Mouse (Mus musculus) intestine, embryonic 16.5 days (tissue): ENCODE results near the gene Triml1. TPM values are rescaled to one million over a fixed set of nuclear protein-coding genes. Genes with fewer than 3 reads are reported as not detected.

Source experiments
- ATAC-seq: fragments of 200-750 bp; cut with Nextera tagmentation; 2 replicates; pipeline ENCODE4 v1.8.0; 2017; ENCODE audit warnings: moderate TSS enrichment, moderate library complexity
- H3K27ac ChIP-seq: fragments of 300-500 bp; sonication (generic); 2 replicates; pipeline ENCODE4 v1.5.1; 2014; ENCODE audit warnings: mild to moderate bottlenecking, low read length
- H3K27me3 ChIP-seq: fragments of 300-500 bp; sonication (generic); replicated peaks from 2 replicates; pipeline ENCODE4 v1.6.1; 2014; ENCODE audit warnings: low read length, control low read depth, mixed read lengths; ENCODE audit not compliant: control insufficient read depth, insufficient read depth
- H3K36me3 ChIP-seq: fragments of 300-500 bp; sonication (generic); 2 replicates; pipeline ENCODE4 v1.6.1; 2014; ENCODE audit warnings: low read length, control low read depth; ENCODE audit not compliant: control insufficient read depth, insufficient read depth
- H3K4me1 ChIP-seq: fragments of 300-500 bp; sonication (generic); 2 replicates; pipeline ENCODE4 v1.6.1; 2014; ENCODE audit warnings: low read length, control low read depth, mixed read lengths; ENCODE audit not compliant: control insufficient read depth, insufficient read depth
- H3K4me2 ChIP-seq: fragments of 300-500 bp; sonication (generic); 2 replicates; pipeline ENCODE4 v1.6.1; 2014; ENCODE audit warnings: low read depth, low read length, control low read depth
- H3K4me3 ChIP-seq: fragments of 300-500 bp; sonication (generic); 2 replicates; pipeline ENCODE4 v1.5.1; 2014; ENCODE audit warnings: mild to moderate bottlenecking, low read length
- H3K9ac ChIP-seq: fragments of 300-500 bp; sonication (generic); 2 replicates; pipeline ENCODE4 v1.6.1; 2014; ENCODE audit warnings: low read depth, low read length
- H3K9me3 ChIP-seq: fragments of 300-500 bp; sonication (generic); 2 replicates; pipeline ENCODE4 v1.6.1; 2016; ENCODE audit warnings: low read length, control low read depth; ENCODE audit not compliant: control insufficient read depth
- WGBS: fragments of 180-500 bp; shearing (Covaris S2); extraction: QIAGEN DNeasy Blood & Tissue Kit; methylation state at CpG from one replicate; pipeline ENCODE4 v1.1.7; 2014; 5-methylcytosine and 5-hydroxymethylcytosine counted together
- polyA plus RNA-seq: library from polyadenylated mRNA; unstranded; fragments of >200 nt; fragmentation: Nextera tagmentation; extraction: Ambion mirVana; gene quantifications from 2 replicates; pipeline ENCODE4 v1.2.1, GENCODE M21; 2015

The Triml1 gene
- polyA plus RNA-seq, 1 experiment from 2014 or later, result not detected

GRCm38 (mm10) chr8:43163255-43163654, 22.0 kb upstream of the Triml1 start:
- H3K9ac ChIP-seq, result no peak overlapping the region
- H3K4me2 ChIP-seq, result no peak overlapping the region
- no peaks in the 10 kb centered on the region for H3K9me3 ChIP-seq
- no peak overlapping the region for H3K27ac ChIP-seq
- H3K4me1 ChIP-seq, result no peaks in the 10 kb centered on the region
- no peak for ATAC-seq
- H3K4me3 ChIP-seq, result no peak overlapping the region
- H3K36me3 ChIP-seq, result no peaks in the 10 kb centered on the region
- H3K27me3 ChIP-seq, result no peaks in the 10 kb centered on the region
- WGBS, result 85% methylated on average over 11 of the region's 11 CpGs

GRCm38 (mm10) chr8:43149307-43149706, 8.0 kb upstream of the Triml1 start:
- ATAC-seq, result no peak

GRCm38 (mm10) chr8:43111205-43111827, 30.0 kb downstream of the Triml1 start:
- no peaks in the 10 kb centered on the region for H3K27me3 ChIP-seq
- ATAC-seq, result no peak
- 76% methylated on average over 4 of the region's 4 CpGs for WGBS
- no peak overlapping the region for H3K4me3 ChIP-seq
- H3K27ac ChIP-seq, result no peak overlapping the region
- H3K36me3 ChIP-seq, result no peaks in the 10 kb centered on the region
- no peak overlapping the region for H3K4me2 ChIP-seq
- no peaks in the 10 kb centered on the region for H3K9me3 ChIP-seq
- H3K4me1 ChIP-seq, result no peaks in the 10 kb centered on the region
- no peak overlapping the region for H3K9ac ChIP-seq

More at GRCm38 (mm10) chr8:43149307-43149706, 8.0 kb upstream of the Triml1 start:
- no peaks in the 10 kb centered on the region for H3K27me3 ChIP-seq
- 86% methylated on average over 9 of the region's 9 CpGs for WGBS
- H3K36me3 ChIP-seq, result no peaks in the 10 kb centered on the region
- no peak overlapping the region for H3K4me2 ChIP-seq
- H3K4me1 ChIP-seq, result no peaks in the 10 kb centered on the region
- H3K27ac ChIP-seq, result no peak overlapping the region
- no peaks in the 10 kb centered on the region for H3K9me3 ChIP-seq
- H3K4me3 ChIP-seq, result no peak overlapping the region
- H3K9ac ChIP-seq, result no peak overlapping the region

Other genes starting within 250 kb of the Triml1 start
- gene Triml2, start 39.1 kb upstream of the Triml1 start, polyA plus RNA-seq, result not detected in 2 replicates
- not detected in 2 replicates for gene Zfp42, start 165.5 kb upstream of the Triml1 start, polyA plus RNA-seq